Mouse (Mus musculus): Measurements from ENCODE around the gene Kif5c. TPM values are rescaled to one million over a fixed set of nuclear protein-coding genes. Genes with fewer than 3 reads are reported as not detected.
A peak's percentile ranks its signal among the peaks of the same experiment; 100 is the strongest.

Kif5c gene
- polyA plus RNA-seq, 1 experiment from 2014 or later, result 10.1 TPM

DNA sequence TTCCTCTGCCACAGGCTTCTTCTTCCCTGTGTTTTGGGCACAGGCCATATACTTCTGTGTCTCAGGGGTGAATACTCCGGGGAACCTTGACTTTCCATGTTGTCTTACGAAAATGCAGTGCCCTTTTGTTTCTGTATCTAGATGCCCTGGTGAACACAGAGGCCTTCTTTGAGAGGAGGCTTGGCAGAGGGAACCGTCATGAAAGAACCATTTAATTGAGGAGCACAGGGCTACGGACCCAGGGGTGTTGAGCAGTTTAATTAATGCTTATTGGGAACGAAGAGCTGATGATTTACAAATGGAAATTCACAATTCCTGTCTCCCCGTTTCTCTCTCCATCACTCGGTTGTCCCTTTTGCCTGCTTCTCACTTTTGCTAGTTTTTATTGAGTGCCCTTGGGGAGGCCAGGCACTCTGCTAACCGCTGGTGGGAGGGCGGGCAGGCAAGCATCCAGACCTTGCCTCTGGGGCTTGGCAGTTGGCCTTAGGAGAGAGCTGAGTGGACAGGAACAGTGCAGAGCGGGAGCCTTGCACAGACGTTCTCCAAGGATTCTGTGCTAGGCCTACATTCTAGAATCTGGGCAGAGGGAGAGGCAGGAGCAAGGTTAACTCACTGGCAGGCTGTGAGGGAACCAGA, 186.8 kb downstream of the Kif5c start:
- no peak for ATAC-seq (ENCODE audit: insufficient number of reproducible peaks, insufficient read depth, low FRiP score, low TSS enrichment, low read depth)
- no peak overlapping the region for H3K9ac ChIP-seq
- H3K36me3 ChIP-seq, result no peaks in the 10 kb centered on the region
- no peak overlapping the region for H3K4me2 ChIP-seq
- no peaks in the 10 kb centered on the region for H3K9me3 ChIP-seq
- no peak overlapping the region for H3K27ac ChIP-seq
- H3K27me3 ChIP-seq, result no peaks in the 10 kb centered on the region
- H3K4me1 ChIP-seq, result 0 out of 2 replicates have a peak, but pooled peaks cover 4% of the 10 kb centered on the region
- 70% methylated on average over 11 of the region's 11 CpGs for WGBS
- H3K4me3 ChIP-seq, result no peak overlapping the region

DNA sequence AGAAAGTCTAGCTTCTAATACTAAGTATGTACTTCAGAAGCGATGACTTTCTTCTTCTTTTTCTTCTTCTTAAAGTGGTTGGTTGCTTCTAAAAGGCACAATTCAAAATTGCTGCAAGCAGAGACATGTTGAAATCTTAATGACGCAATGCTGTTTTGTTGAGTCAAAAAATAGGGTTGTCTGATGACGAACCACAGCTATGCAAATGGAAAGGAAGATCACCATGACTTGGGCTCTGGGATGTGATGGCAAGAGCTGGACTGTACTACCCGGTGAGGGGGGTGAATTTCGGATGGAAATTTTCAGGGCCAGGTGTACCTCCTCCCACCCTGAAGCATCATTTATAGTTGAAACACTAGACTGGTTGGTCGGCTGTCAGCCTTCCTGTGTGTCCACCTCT, 190.4 kb downstream of the Kif5c start:
- ATAC-seq (ENCODE audit: insufficient number of reproducible peaks, insufficient read depth, low FRiP score, low TSS enrichment, low read depth), result no peak
- no peaks in the 10 kb centered on the region for H3K36me3 ChIP-seq
- no peak overlapping the region for H3K4me2 ChIP-seq
- H3K27me3 ChIP-seq, result no peaks in the 10 kb centered on the region
- no peak overlapping the region for H3K9ac ChIP-seq
- no peak overlapping the region for H3K27ac ChIP-seq
- 74% methylated on average over 6 of the region's 6 CpGs for WGBS
- H3K4me1 ChIP-seq, result peaks cover 13% of the 10 kb centered on the region
- no peaks in the 10 kb centered on the region for H3K9me3 ChIP-seq
- no peak overlapping the region for H3K4me3 ChIP-seq

DNA sequence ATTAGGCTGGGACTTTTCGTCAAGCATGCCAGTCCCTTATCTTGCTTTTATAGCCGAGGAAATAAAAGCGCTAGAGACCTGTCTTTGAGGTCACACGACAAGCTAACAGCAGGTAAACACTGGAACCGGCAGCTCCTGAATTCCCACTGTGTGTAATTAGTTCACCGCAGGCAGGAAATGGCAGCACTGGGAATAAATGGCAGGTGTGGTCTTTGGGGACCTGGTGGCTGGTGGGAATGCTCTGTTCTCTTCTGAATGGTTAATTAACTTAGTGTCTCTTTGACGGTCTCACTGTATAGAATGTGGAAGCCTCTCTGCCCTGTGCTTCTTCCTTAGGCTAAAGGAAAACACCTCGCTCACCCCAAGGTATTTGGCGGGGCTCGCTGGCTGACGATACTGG, 192.3 kb downstream of the Kif5c start:
- no peaks in the 10 kb centered on the region for H3K9me3 ChIP-seq
- 20% methylated on average over 11 of the region's 11 CpGs for WGBS

DNA sequence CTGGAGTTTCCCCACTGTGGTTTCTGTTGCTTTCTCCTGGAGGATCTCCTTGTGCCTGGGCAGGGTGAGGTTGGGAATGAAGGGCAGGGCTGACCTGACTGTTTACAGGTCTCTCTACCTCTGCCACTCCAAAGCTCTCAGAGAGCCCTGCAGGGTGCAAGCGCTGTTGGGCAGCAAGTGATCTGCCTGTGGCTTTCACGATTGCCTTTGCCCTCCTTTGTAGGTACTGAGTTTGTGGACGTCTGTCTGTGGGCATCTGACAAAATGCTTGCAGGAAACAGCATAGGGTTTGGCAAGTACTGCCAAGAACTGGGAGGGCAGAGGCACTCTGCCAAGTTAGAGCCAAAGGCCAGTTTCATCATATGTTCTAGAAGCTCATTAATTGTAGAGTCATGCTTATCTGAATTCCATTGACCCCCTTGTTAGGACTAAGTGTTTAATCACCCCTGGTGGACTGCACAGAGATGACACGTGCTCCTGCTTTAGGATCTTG, 192.8 kb downstream of the Kif5c start:
- H3K4me2 ChIP-seq, result no peak overlapping the region
- 0 out of 2 replicates have a peak overlapping the region, but pooled peaks have one; percentile 5 for H3K27ac ChIP-seq
- no peak overlapping the region for H3K9ac ChIP-seq
- no peaks in the 10 kb centered on the region for H3K9me3 ChIP-seq
- H3K4me3 ChIP-seq, result no peak overlapping the region
- no peaks in the 10 kb centered on the region for H3K36me3 ChIP-seq
- ATAC-seq (ENCODE audit: insufficient number of reproducible peaks, insufficient read depth, low FRiP score, low TSS enrichment, low read depth), result no peak
- peaks cover 15% of the 10 kb centered on the region for H3K4me1 ChIP-seq
- WGBS, result 34% methylated on average over 4 of the region's 4 CpGs
- no peaks in the 10 kb centered on the region for H3K27me3 ChIP-seq

More for the DNA sequence above, 192.3 kb downstream of the Kif5c start:
- Histone ChIP-seq H3K4me1 (peaks cover 13% of the 10 kb centered on the region), H3K27ac (0 out of 2 replicates have a peak overlapping the region, but pooled peaks have one; percentile 5), H3K4me3 (no peak overlapping the region), H3K9ac (no peak overlapping the region), H3K36me3 (no peaks in the 10 kb centered on the region), H3K4me2 (no peak overlapping the region), H3K27me3 (no peaks in the 10 kb centered on the region)
- no peak for ATAC-seq (ENCODE audit: insufficient number of reproducible peaks, insufficient read depth, low FRiP score, low TSS enrichment, low read depth)

DNA sequence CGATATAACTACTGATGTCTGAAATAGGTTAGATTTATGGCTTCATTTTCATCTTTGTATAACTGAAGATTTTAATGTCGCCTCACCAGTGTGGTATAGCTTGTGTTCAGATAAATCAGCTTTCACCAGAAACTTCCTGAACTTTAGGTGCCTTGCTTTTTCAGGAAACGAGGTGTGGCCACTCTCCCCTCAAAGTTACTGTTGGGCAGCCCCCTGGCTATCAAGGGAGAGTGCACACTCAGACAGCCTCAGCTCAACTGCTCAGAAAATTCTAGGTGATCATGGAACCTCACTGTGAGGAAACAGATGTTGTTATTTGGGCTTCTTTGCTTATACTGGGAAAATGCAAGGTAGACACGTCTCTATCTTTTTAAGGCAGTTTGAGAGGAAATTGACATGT, 194.1 kb downstream of the Kif5c start:
- H3K4me2 ChIP-seq, result no peak overlapping the region
- no peak overlapping the region for H3K4me3 ChIP-seq
- 55% methylated on average over 4 of the region's 4 CpGs for WGBS
- H3K27me3 ChIP-seq, result no peaks in the 10 kb centered on the region
- H3K27ac ChIP-seq, result no peak overlapping the region
- ATAC-seq (ENCODE audit: insufficient number of reproducible peaks, insufficient read depth, low FRiP score, low TSS enrichment, low read depth), result no peak
- no peak overlapping the region for H3K9ac ChIP-seq
- no peaks in the 10 kb centered on the region for H3K36me3 ChIP-seq
- H3K9me3 ChIP-seq, result no peaks in the 10 kb centered on the region
- peaks cover 20% of the 10 kb centered on the region for H3K4me1 ChIP-seq

DNA sequence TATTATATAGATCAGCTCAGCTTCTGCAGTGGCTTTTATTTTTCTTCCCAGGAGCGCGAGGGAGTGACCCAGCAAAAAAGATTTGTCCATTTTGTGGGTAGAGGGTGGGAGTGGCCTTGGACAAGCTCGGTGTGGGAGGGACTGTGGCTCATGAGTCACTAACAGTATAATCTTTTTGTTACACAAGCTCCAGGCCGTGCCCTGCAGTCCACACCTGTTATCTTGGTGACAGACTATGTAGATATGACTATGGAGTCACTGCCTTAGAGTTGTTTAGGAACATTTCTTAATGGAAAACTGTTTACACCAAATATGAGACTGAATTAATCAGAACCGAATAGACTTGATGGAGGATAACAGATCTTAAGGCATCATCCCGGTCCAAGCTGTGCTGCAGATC, 194.9 kb downstream of the Kif5c start:
- no peak for ATAC-seq (ENCODE audit: insufficient number of reproducible peaks, insufficient read depth, low FRiP score, low TSS enrichment, low read depth)

DNA sequence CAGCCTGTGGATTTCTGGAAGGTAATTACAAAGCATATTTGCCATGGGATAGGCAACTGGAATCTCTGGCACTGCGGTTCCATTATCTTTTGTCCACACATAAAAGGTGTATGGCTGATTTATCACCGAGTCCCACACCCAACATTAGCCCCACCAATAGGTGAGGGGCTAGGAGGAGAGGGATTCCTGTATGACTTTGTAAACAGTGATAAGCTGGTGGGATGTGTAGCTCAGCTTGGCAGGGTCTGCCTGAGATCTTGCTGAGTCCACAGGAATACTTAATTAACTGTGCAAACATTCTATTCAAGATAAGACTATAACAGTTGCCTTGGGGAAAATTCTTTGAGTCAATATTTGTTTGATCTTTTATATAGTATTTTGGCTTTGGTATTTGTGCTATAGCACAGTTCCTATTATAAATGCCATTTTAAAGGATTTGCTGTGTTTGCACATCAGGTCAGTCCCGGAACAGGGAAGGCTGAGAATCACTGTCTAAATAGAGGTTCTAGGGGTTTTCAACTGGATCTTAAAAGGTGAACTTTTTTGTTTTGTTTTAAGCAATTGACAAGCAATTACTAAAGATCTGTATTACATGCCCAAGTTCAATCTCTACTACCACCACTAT, 196.7 kb downstream of the Kif5c start:
- Histone ChIP-seq H3K27ac (no peak overlapping the region), H3K9me3 (no peaks in the 10 kb centered on the region), H3K36me3 (no peaks in the 10 kb centered on the region), H3K9ac (no peak overlapping the region), H3K4me3 (no peak overlapping the region), H3K4me1 (peaks cover 20% of the 10 kb centered on the region), H3K4me2 (no peak overlapping the region), H3K27me3 (no peaks in the 10 kb centered on the region)
- 77% methylated on average over 3 of the region's 3 CpGs for WGBS
- no peak for ATAC-seq (ENCODE audit: insufficient number of reproducible peaks, insufficient read depth, low FRiP score, low TSS enrichment, low read depth)

More for the DNA sequence above, 194.9 kb downstream of the Kif5c start:
- H3K27ac ChIP-seq, result no peak overlapping the region
- H3K9me3 ChIP-seq, result no peaks in the 10 kb centered on the region
- no peaks in the 10 kb centered on the region for H3K27me3 ChIP-seq
- H3K36me3 ChIP-seq, result no peaks in the 10 kb centered on the region
- H3K9ac ChIP-seq, result no peak overlapping the region
- WGBS, result 72% methylated on average over 6 of the region's 6 CpGs
- no peak overlapping the region for H3K4me3 ChIP-seq
- no peak overlapping the region for H3K4me2 ChIP-seq
- peaks cover 20% of the 10 kb centered on the region for H3K4me1 ChIP-seq

DNA sequence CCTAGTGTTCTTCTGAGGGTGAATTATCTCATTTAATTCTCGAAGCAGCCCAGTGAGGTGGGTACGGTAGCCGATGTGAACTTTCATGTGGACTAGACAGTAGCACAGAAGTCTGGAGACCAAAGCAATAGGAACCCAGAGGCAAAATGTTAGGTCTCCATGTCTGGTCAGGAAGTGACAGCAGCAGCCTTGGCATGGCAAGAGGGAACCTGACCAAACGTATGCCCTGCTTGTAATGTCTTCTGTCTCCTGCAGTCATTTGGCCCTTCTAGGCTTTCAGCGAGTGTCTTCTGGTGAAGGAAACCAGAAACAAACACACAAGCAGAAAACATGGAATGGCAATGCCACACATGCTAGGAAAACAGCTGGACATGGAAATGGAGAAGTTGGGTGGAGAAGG, 197.5 kb downstream of the Kif5c start:
- no peaks in the 10 kb centered on the region for H3K9me3 ChIP-seq
- H3K4me2 ChIP-seq, result no peak overlapping the region
- H3K27ac ChIP-seq, result no peak overlapping the region
- no peaks in the 10 kb centered on the region for H3K36me3 ChIP-seq
- ATAC-seq (ENCODE audit: insufficient number of reproducible peaks, insufficient read depth, low FRiP score, low TSS enrichment, low read depth), result no peak
- H3K4me1 ChIP-seq, result peaks cover 16% of the 10 kb centered on the region
- H3K4me3 ChIP-seq, result no peak overlapping the region
- H3K9ac ChIP-seq, result no peak overlapping the region
- WGBS, result 90% methylated on average over 5 of the region's 5 CpGs
- no peaks in the 10 kb centered on the region for H3K27me3 ChIP-seq

DNA sequence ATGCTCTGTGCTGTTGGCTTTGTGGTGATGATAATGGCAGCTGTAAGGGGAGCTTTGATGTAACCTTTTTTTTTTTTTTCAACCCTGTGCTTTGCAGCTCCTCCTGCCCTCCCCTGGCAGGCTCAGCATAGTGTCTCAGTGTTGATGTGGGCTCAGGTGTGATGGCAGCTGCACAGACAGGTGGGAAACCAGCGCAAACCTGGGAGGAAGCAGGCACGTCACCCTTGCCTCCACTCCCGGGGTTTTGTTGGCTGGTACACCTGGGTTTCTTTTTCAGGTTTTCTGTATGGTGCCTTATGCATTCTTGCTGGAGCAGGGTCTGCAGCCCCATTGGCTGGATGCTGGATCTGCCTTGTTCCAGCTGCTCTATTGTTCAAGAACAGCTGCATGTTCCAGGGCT, 198.1 kb downstream of the Kif5c start:
- no peaks in the 10 kb centered on the region for H3K36me3 ChIP-seq
- WGBS, result 87% methylated on average over 3 of the region's 3 CpGs
- ATAC-seq (ENCODE audit: insufficient number of reproducible peaks, insufficient read depth, low FRiP score, low TSS enrichment, low read depth), result no peak
- no peak overlapping the region for H3K4me2 ChIP-seq
- peaks cover 10% of the 10 kb centered on the region for H3K4me1 ChIP-seq
- H3K27ac ChIP-seq, result no peak overlapping the region
- no peaks in the 10 kb centered on the region for H3K27me3 ChIP-seq
- H3K4me3 ChIP-seq, result no peak overlapping the region
- H3K9ac ChIP-seq, result no peak overlapping the region
- no peaks in the 10 kb centered on the region for H3K9me3 ChIP-seq

DNA sequence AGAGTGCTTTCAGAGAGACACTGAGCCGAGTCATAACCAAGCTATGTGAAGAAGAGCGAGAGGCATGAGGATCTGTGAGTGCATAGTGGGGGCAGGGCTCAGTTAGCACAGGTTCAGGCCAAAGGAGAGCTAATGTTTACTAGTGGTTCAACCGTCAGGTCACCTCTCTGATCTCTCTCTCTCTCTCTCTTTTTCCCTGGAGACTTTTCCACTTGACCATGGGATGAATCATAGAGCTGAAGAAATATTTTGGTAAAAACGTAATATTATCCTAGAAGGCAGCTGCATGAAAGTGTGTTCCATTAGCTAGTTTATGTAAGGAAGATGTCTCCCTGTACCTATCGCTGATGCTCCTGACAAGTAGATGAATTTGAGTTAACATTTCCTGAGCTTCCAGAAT, 199.0 kb downstream of the Kif5c start:
- Histone ChIP-seq H3K4me1 (peaks cover 7% of the 10 kb centered on the region), H3K4me3 (no peak overlapping the region), H3K27ac (no peak overlapping the region), H3K4me2 (no peak overlapping the region), H3K27me3 (no peaks in the 10 kb centered on the region), H3K9me3 (no peaks in the 10 kb centered on the region), H3K36me3 (no peaks in the 10 kb centered on the region), H3K9ac (no peak overlapping the region)
- whole genome bisulfite sequencing, result 77% methylated on average over 5 of the region's 5 CpGs
- ATAC-seq (ENCODE audit: insufficient number of reproducible peaks, insufficient read depth, low FRiP score, low TSS enrichment, low read depth), result no peak

DNA sequence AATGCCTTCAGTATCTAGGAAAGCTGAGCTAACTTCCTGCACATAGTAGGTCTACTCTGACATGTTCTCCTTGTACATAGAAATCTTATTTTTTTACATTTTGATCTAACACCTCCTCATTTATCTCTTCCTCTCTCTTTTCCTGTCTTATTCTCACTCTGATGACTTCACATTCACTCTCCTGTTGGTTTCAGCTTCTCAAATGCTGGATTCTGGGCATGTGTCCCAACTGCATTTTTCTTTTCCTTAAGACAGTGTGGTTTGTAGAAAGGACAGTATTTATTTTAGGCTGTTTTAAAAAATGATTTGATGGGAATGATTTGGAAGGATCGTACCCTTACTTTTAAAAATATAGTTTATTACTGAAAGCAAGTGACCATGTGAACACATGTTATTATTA, 203.2 kb downstream of the Kif5c start:
- no peak overlapping the region for H3K4me3 ChIP-seq
- 92% methylated on average over 1 of the region's 1 CpGs for WGBS
- no peak overlapping the region for H3K9ac ChIP-seq
- no peaks in the 10 kb centered on the region for H3K9me3 ChIP-seq
- H3K27me3 ChIP-seq, result no peaks in the 10 kb centered on the region
- H3K36me3 ChIP-seq, result no peaks in the 10 kb centered on the region
- no peak overlapping the region for H3K27ac ChIP-seq
- no peak for ATAC-seq (ENCODE audit: insufficient number of reproducible peaks, insufficient read depth, low FRiP score, low TSS enrichment, low read depth)
- peaks cover 11% of the 10 kb centered on the region for H3K4me1 ChIP-seq
- no peak overlapping the region for H3K4me2 ChIP-seq
